Mouse (Mus musculus) small intestine, adult 2 months (tissue): ENCODE results near the gene Snd1.

Source experiments
- CTCF ChIP-seq: fragments of 200-500 bp; IDR thresholded peaks from 2 replicates; pipeline ENCODE4 v1.5.1; 2012; ENCODE audit warnings: low read depth, mild to moderate bottlenecking, control low read depth, inconsistent platforms, low read length, moderate library complexity, mixed read lengths; ENCODE audit not compliant: insufficient replicate concordance, insufficient read length; ENCODE audit errors: extremely low read depth
- POLR2A ChIP-seq: fragments of 200-500 bp; IDR thresholded peaks from 2 replicates; pipeline ENCODE4 v1.6.1; 2012; ENCODE audit warnings: low read depth, mild to moderate bottlenecking, control low read depth, inconsistent platforms, low read length, moderate library complexity

DNA sequence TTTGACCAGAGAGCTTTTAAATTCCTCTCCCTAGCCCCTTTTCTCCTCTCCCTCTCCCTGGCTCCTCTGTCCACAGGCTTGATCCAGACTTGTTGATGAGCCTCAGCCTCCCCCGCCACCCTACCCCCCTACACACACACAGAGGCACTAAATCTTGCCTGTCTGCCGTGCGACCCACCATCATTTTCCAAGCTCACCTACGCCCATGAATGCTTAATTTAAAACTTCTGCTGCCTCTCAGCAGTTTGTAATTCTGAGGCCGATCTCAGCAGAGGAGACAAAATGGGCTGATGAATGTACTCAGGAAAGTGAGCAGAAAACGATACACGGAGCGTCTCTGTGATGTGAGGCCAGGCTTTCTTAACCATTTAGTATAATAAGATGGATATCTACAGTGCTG, 379.7 kb downstream of the Snd1 start:
- TF ChIP-seq CTCF (no peak), POLR2A (no peak)
